Mouse (Mus musculus) forelimb bud, embryonic 11.5 days (tissue): ENCODE measurements around the gene Dcst1.

Source experiments
- DNase-seq: peaks from one replicate; pipeline ENCODE4 v3.0.0-alpha.2; 2012; ENCODE audit warnings: low read depth, low spot score

The Dcst1 gene

GRCm38 (mm10) chr3:89365153-89365485, at the start of gene Dcst1:
TSS of gene Dcst1 (minus strand) at chr3:89365253.
- no peak for DNase-seq

- peak; percentile 100 for DNase-seq
These were observed 46.7 kb upstream of the Dcst1 start, which contains the start of gene Flad1 for GRCm38 (mm10) chr3:89411490-89412393. TSS of gene Flad1 (minus strand) at chr3:89411870.

- DNase-seq = no peak
These were observed 45.8 kb upstream of the Dcst1 start for GRCm38 (mm10) chr3:89410864-89411263.

DNA sequence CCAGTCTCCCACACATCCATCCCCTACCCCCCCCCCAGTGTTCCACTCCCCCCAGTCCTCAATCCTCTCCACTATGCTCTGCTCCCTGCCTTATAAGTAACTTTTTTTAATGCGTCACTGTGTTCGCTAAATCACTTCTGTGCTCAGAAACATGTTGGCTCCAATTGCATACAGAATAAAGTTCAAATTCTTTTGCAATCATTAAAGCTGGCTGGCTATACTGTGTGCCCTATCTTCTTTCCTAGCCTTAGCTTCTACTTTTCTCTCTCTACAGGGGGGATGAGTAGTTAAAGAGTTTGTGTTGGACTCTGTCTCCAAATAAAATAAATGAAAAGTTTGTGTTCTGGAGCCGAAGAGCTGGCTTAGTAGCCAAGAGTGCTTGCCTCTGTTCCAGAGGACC, 44.6 kb upstream of the Dcst1 start:
- no peak for DNase-seq

DNA sequence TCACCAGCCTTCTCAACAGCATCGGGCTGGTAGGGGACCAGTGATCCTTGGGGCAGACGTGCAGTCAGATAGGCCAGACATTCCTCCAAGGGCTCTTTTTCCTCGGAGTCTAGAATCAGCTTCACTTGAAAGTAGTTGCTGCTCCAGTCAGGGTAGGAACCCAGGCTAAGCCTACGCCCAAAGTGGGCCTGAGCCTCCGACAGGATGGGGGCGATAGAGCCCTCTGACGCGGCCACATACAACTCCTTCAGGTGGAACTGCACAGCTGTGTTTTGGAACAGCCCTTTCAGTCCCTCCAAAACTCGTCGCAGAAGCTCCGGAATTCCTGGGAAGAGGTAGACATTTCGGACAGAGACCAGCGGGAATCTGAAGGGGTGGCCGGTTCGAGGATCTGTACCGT, 43.4 kb upstream of the Dcst1 start:
- no peak for DNase-seq

- DNase-seq = no peak
These were observed 41.8 kb upstream of the Dcst1 start for GRCm38 (mm10) chr3:89406887-89407286.

GRCm38 (mm10) chr3:89402693-89403092, 37.6 kb upstream of the Dcst1 start, which contains the start of gene Lenep:
TSS of gene Lenep (minus strand) at chr3:89402793.
- DNase-seq = no peak

DNA sequence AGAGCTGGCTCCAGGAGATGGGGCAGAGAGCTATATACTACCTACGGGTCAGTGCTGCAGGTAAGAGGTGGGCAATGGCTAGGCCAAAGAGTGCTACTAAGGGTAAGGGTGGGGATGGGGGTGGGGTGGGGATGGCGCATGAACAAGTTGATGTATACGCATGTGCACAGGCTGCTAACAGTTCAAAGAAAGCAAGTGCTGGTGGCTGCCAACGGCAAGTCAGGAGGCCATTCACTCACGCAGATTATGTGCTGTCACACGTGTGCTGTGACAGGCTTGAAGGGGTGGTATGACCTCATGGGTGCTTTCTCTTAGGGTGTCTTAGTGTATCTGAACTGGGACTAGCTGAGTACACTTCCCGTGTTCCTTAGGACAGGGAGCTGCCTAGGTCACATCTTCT, 36.3 kb upstream of the Dcst1 start:
- DNase-seq = no peak

GRCm38 (mm10) chr3:89396654-89397005, 31.6 kb upstream of the Dcst1 start:
- DNase-seq = no peak

GRCm38 (mm10) chr3:89395806-89396653, 31.0 kb upstream of the Dcst1 start:
- DNase-seq = peak; percentile 81

- no peak for DNase-seq
These were observed 30.4 kb upstream of the Dcst1 start for GRCm38 (mm10) chr3:89395419-89395805.

GRCm38 (mm10) chr3:89394894-89395256, 29.8 kb upstream of the Dcst1 start:
- DNase-seq = peak; percentile 81

DNA sequence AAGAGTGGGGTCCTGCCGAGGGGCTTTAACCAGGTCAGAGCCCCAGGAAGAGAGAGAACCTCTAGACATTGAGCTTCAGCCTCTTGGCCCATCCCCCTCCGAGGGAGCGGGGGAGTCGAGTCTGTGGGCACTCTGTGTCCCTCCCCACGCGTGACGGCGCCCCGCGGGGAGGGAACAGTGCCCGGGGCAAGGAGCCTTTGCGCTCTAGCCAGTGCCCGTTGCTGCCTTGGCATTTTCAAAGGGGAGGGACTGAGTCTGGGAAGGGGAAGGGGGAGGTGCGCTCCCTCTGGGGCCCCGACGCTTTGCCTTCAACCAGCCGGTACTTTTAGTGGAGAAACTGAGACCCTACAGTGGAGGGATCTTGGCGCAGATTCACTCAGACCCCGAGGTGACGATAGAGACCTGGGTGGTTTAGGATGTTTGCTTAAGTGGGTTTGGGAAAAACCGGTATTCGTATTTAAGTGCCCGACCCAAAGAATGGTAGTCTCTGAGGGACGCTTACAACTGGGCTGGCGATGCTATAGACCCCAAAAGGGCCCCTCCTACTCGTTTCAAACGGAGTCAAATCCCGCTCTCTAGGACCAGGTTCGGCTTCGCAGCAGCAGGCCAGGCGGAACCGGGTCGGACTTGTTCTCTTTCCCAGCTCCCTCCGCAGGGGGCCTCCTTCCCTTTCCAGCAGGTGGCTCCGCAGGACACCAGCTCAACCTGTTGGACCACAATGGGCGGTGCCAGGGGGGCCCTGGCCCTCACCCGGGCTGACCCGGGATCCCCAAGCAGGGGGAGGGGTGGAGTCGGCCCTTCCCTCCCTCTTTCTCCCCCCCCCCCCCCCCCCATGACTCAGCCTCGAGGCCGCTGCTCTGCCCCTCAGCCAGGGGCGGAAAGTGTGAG, 29.2 kb upstream of the Dcst1 start, which contains the start of gene Zbtb7b:
Gene Zbtb7b (minus strand): TSS at position 771 of the 888 bp plus-strand sequence.
- peak; percentile 49 for DNase-seq

DNA sequence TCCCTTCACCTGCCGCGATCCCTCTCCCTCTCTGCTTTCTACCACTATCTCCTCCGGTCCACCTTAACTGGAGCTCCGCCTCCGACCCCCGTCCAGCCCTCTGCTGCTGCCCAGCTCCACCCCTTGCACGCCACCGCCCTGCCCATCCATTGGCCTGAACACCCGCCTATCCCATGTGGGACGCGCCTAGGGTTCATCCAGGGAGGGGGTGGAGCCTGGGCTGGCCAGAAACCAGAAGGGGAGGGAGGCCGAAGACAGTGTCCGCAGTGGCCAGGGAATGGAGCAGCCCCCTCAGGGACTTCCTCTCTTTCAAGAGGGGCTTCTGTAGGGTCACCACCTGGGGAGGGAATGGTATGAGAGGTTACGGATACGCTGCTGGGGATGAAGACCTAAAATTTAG, 28.6 kb upstream of the Dcst1 start:
- peak; percentile 94 for DNase-seq

DNA sequence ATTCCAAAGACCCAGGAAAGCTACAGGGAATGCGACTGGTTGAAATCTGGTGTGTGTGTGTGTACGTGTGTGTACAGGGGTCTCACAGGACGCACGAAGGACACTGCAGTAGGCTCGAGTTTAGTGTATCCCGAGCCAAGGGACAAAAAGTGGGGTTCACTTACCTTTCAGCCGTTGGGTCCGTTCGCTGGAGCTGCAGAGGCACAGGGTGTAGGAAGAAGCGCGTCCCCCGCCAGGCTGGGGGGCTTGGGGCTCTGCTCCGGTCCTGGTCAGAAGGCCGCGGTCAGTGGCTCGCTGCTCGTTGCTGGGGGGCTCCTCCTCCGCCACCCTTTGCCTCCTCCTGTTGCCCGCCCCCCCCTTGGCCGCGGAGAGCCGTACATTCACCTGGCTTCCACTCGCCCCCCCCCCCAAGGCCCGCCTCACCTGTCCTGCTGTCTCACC, 27.8 kb upstream of the Dcst1 start:
- no peak for DNase-seq

GRCm38 (mm10) chr3:89391663-89392511, 26.8 kb upstream of the Dcst1 start:
- no peak for DNase-seq

- no peak for DNase-seq
These were observed 25.9 kb upstream of the Dcst1 start for GRCm38 (mm10) chr3:89390699-89391662.

DNA sequence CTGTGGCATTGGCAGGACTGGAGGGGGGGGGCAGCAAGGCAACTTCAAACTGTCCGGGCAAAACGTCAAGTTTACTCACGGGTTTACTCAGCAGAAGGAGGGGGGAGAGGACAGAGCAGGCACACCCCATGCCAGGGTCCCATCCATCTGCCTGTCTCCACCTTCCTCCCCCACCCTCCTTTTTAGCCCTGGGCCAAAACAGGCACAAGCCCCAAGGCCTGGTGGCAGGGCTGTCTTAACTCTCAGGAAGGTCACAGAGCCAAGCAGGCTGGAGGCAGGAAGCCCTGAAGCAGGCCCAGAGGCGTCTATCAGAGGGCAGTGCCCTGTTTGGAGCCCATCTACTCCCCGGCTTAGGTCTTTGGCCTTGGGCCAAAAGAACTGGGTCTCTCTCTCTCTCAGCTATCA, 25.1 kb upstream of the Dcst1 start:
- DNase-seq = no peak
